Mouse (Mus musculus): Measurements from ENCODE around the gene Lipo2.
"Not testable (repeated sequence)": the region's sequence is repeated elsewhere in the genome, so short reads cannot be mapped to it uniquely, and the experiment has no call there.

Gene Lipo2

DNA sequence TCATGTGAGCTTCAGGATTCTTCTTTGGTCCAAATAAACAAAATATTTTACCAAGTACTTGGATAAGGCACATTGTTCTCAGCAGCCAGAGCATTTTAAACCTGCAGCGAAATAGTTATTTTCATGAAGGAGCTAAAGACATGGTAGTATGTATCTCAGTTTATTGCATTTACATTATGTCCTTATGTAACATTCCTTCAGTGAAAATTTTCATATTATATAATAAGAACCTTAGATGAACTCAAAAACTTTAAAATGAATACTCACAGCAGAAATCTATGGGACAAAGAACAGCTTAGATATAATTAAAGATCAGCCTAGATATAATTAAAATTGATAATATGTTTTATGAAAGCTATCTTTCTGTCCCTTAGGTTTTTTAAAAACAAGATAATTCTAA lies at the start of gene Lipo2:
Lipo2 (minus strand) TSS at position 101 of the 400 bp plus-strand sequence.
- DNase-seq, result not testable (repeated sequence)

DNA sequence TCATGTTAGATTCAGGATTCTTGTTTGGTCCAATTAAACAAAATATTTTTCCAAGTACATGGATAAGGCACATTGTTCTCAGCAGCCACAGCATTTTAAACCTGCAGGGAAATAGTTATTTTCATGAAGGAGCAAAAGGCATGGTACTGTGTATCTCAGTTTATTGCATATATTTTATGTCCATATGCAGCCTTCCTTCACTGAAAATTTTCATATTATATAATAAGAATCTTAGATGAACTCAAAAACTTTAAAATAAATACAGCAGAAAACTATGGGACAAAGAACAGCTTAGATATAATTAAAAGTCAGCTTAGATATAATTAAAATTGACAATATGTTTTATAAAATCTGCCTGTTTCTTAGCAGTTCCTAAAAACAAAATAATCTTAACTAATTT lies 36.2 kb upstream of the Lipo2 start, which contains the start of gene Lipo1:
Lipo1 (minus strand) TSS at position 101 of the 400 bp plus-strand sequence.
- not testable (repeated sequence) for DNase-seq

DNA sequence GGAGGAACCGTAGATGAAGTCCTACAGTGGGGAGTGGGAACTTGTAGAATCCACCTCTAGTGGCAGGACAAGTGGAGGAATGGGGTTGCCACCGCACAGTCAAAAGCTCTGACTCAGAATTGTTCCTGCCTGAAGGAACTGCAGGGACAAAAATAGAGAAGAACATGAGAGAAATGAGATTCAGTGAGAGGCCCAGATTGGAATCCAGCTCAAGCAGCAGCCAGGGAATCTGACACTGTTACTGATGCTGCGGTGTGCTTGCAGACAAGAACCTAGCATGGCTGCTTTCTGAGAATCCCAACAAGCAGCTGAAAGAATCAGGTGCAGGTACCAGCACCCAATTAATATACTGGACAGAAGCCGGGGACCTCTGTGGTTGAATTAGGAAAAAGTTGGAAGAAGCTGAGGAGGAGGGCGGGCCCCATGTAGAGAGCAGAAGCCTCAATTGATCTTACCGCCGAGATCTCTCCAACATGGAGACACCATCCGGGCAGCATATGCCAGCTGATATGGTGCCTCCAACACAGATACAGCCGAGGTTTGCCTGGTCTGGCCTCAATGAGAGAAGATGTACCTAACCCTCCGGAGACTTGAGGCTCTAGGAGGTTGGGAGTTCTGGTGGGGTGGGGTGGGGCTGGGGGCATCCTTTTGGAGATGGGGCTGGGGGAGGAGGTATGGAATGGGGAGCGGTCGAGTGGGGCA lies 35.6 kb upstream of the Lipo2 start:
- DNase-seq, result no peak

DNA sequence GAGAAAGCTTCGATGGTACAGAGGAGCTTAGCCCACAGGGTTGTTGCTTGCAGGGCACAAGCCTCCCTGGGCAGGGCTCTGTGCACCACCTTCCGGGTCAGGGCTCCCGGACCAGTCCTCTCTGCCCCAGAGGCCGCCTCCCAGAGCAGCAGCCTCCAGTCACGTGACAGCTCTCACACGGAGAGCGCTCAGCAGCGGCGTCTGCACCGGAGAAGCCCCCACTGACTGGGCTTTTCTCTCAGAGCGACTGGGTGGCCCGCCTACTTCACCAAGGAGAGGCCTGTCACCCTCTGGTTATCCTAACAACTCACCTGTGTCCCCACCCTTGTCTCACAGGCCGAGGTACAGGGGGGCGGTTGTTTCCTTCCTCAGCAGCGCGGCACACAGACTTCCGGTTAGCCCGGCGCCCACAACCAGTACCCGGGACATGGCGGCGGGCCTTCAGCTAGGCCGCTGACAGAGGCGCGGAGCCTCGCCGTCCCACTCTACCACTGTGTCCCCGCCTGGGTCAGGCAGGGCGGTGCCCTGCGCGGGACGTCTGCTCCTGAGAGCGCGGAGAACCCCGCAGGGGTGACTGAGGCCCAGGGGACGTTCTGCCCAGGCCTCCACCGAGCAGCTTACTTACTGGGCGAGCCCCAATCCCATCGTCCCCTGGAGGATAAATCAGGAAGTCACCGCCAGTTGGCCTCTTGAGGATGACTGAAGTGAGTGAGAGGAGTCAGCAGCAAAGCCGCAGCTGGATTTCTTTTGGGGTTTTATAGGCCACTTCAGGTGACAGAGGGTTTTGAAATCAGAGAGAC lies 10.3 kb upstream of the Lipo2 start, which contains the start of gene Lipo3:
Lipo3 (minus strand) TSS at position 665 of the 800 bp plus-strand sequence.
- peak; percentile 34 to 55 for DNase-seq

All from kidney, postnatal 36 days (tissue).